29 mouse cellular contexts compared by ENCODE assay signal in the genomic region with DNA sequence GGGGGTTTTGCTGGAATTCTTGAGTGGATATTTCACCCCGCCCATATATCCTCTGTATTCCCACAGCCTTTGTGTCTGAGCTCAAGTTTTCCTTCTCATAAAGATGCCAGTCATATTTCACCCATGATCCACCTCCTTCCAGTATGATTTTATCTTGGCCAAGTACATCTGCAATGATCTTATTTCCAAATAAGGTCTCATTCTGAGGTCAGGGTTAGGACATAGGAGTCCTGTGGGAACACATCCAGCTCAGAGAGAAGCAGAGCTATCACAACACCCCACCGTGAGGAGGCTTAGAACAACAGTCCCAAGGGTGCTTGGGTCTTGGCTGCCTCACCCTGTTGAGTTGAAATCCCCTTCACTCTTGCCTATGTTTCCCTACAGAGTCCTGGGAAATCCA.
"Had no signal": no experiment of that assay in that cellular context is flagged by ENCODE, and none has a peak within 500 bp of the region (broad histone marks: within the 10 kb centered on the region; RNA-seq: fewer than 3 reads in every experiment).

No protein-coding gene starts in this region.

- H3K4me2 ChIP-seq: limb, embryonic 12.5 days; limb, embryonic 13.5 days; limb, embryonic 15.5 days; liver, embryonic 11.5 days; liver, embryonic 12.5 days; liver, embryonic 13.5 days; liver, embryonic 15.5 days; lung, embryonic 14.5 days; lung, embryonic 15.5 days; midbrain, embryonic 11.5 days; midbrain, embryonic 12.5 days; midbrain, embryonic 13.5 days; midbrain, embryonic 15.5 days; neural tube, embryonic 12.5 days had no signal

- DNase-seq: left cerebral cortex, postnatal 4 days; liver; liver, embryonic 13.5 days; liver, postnatal 0 days; lung, adult 18-20 months; lung, adult 2 months; lung, embryonic 14.5 days; lung, postnatal 10 days; lung, postnatal 14 days; lung, postnatal 36 days; lung, postnatal 4 days; midbrain, embryonic 14.5 days had no signal

- H3K4me3 ChIP-seq: left cerebral cortex, adult 2 months; limb, embryonic 12.5 days; limb, embryonic 13.5 days; limb, embryonic 15.5 days; liver, embryonic 12.5 days; liver, embryonic 13.5 days; liver, embryonic 15.5 days; lung, embryonic 15.5 days; megakaryocyte, embryonic 14.5 days; midbrain, embryonic 10.5 days; midbrain, embryonic 12.5 days; midbrain, embryonic 13.5 days; midbrain, embryonic 15.5 days; neural tube, embryonic 12.5 days had no signal

- H3K27me3 ChIP-seq: limb, embryonic 13.5 days; limb, embryonic 15.5 days; liver, embryonic 12.5 days; liver, embryonic 13.5 days; liver, embryonic 15.5 days; lung, embryonic 15.5 days; megakaryocyte, embryonic 14.5 days; midbrain, embryonic 13.5 days; midbrain, embryonic 15.5 days; neural tube, embryonic 12.5 days had no signal

- H3K36me3 ChIP-seq: limb, embryonic 12.5 days; limb, embryonic 13.5 days; limb, embryonic 15.5 days; liver, embryonic 12.5 days; liver, embryonic 13.5 days; liver, embryonic 15.5 days; lung, embryonic 15.5 days; midbrain, embryonic 10.5 days; midbrain, embryonic 12.5 days; midbrain, embryonic 13.5 days; midbrain, embryonic 15.5 days; neural tube, embryonic 12.5 days had no signal

- H3K4me1 ChIP-seq: limb, embryonic 12.5 days; limb, embryonic 13.5 days; limb, embryonic 15.5 days; liver, embryonic 12.5 days; liver, embryonic 13.5 days; liver, embryonic 15.5 days; lung, embryonic 15.5 days; megakaryocyte, embryonic 14.5 days; midbrain, embryonic 10.5 days; midbrain, embryonic 12.5 days; midbrain, embryonic 15.5 days; neural tube, embryonic 12.5 days had no signal

- H3K27ac ChIP-seq: left cerebral cortex, adult 2 months; limb, embryonic 12.5 days; limb, embryonic 13.5 days; limb, embryonic 15.5 days; liver, embryonic 12.5 days; liver, embryonic 13.5 days; liver, embryonic 14.5 days; liver, embryonic 15.5 days; lung, embryonic 15.5 days; macrophage; midbrain, embryonic 10.5 days; midbrain, embryonic 12.5 days; midbrain, embryonic 13.5 days; midbrain, embryonic 15.5 days; neural tube, embryonic 12.5 days had no signal

- H3K9me3 ChIP-seq: limb, embryonic 12.5 days; limb, embryonic 13.5 days; limb, embryonic 15.5 days; liver, embryonic 12.5 days; liver, embryonic 13.5 days; liver, embryonic 15.5 days; lung, embryonic 15.5 days; midbrain, embryonic 10.5 days; midbrain, embryonic 12.5 days; midbrain, embryonic 13.5 days; midbrain, embryonic 15.5 days; neural tube, embryonic 12.5 days had no signal
